Mouse (Mus musculus) MEL (cell line): ENCODE data around the gene Srebf2. TPM values are rescaled to one million over a fixed set of nuclear protein-coding genes. Genes with fewer than 3 reads are reported as not detected.

Experiments used
- DNase-seq: peaks from one replicate; pipeline ENCODE4 v3.0.0; 2011; ENCODE audit warnings: low read depth, low spot score
- H3K27ac ChIP-seq: 2 replicates; pipeline ENCODE4 v1.5.1; 2012; ENCODE audit warnings: low read depth, mild to moderate bottlenecking, control low read depth, low read length, moderate library complexity; ENCODE audit not compliant: control insufficient read depth
- H3K27me3 ChIP-seq, 2 experiments: fragments of 150-350 bp in 1 of 2; sonication (generic) in 1 of 2; 2 replicates each; pipeline ENCODE4 v1.6.1; 2012; ENCODE audit warnings: low read length in 2 of 2, mild to moderate bottlenecking in 2 of 2, improper control_type of control experiment in 1 of 2, moderate library complexity in 1 of 2; ENCODE audit not compliant: insufficient read depth in 2 of 2, control insufficient read depth in 1 of 2
- H3K36me3 ChIP-seq, 2 experiments: 2 replicates each; pipeline ENCODE4 v1.6.1; 2012 to 2014; ENCODE audit warnings: low read length in 2 of 2, improper control_type of control experiment in 1 of 2, inconsistent platforms in 1 of 2, mild to moderate bottlenecking in 1 of 2; ENCODE audit not compliant: insufficient read depth in 2 of 2, control insufficient read depth in 1 of 2
- H3K4me1 ChIP-seq, 2 experiments: fragments of 150-350 bp in 1 of 2; sonication (generic) in 1 of 2; 2 replicates each; pipeline ENCODE4 v1.6.1; 2012; ENCODE audit warnings: low read length in 2 of 2, improper control_type of control experiment in 1 of 2, mild to moderate bottlenecking in 1 of 2; ENCODE audit not compliant: insufficient read depth in 2 of 2, control insufficient read depth in 1 of 2
- H3K4me3 ChIP-seq, 2 experiments: fragments of 150-350 bp in 1 of 2; sonication (generic) in 1 of 2; 2 replicates each; pipeline ENCODE4 v1.5.1; 2012; ENCODE audit warnings: low read depth in 2 of 2, low read length in 2 of 2, mild to moderate bottlenecking in 2 of 2, moderate library complexity in 2 of 2, control low read depth in 1 of 2, improper control_type of control experiment in 1 of 2; ENCODE audit not compliant: control insufficient read depth in 1 of 2, insufficient read depth in 1 of 2
- H3K79me2 ChIP-seq: 2 replicates; pipeline ENCODE4 v1.6.1; 2012; ENCODE audit warnings: mild to moderate bottlenecking, low read length, moderate library complexity; ENCODE audit not compliant: control insufficient read depth, poor library complexity, insufficient read depth
- H3K9ac ChIP-seq: 2 replicates; pipeline ENCODE4 v1.6.1; 2012; ENCODE audit warnings: low read depth, mild to moderate bottlenecking, control low read depth, low read length, moderate library complexity; ENCODE audit not compliant: control insufficient read depth, poor library complexity, severe bottlenecking
- H3K9me3 ChIP-seq: fragments of 150-350 bp; sonication (generic); replicated peaks from 2 replicates; pipeline ENCODE4 v1.6.1; 2012; ENCODE audit warnings: mild to moderate bottlenecking, low read length, improper control_type of control experiment, moderate library complexity; ENCODE audit not compliant: insufficient read depth
- BHLHE40 ChIP-seq: IDR thresholded peaks from 2 replicates; pipeline ENCODE4 v1.6.1; 2012; ENCODE audit warnings: low read depth, mild to moderate bottlenecking, inconsistent platforms, low read length, improper control_type of control experiment, borderline replicate concordance
- CHD1 ChIP-seq: IDR thresholded peaks from 2 replicates; pipeline ENCODE4 v1.6.1; 2012; ENCODE audit warnings: low read depth, mild to moderate bottlenecking, inconsistent platforms, low read length, improper control_type of control experiment
- CTCF ChIP-seq, 3 experiments: IDR thresholded peaks in 2 of 3; conservative IDR thresholded peaks in 1 of 3; 2 replicates each; pipeline ENCODE4 v1.5.1; 2011 to 2012; ENCODE audit warnings: low read length in 3 of 3, low read depth in 2 of 3, mild to moderate bottlenecking in 2 of 3, improper control_type of control experiment in 1 of 3, inconsistent platforms in 1 of 3, mixed read lengths in 1 of 3, moderate library complexity in 1 of 3; ENCODE audit not compliant: control insufficient read depth in 1 of 3, insufficient read depth in 1 of 3, poor library complexity in 1 of 3, severe bottlenecking in 1 of 3
- E2F4 ChIP-seq: IDR thresholded peaks from 2 replicates; pipeline ENCODE4 v1.6.1; 2011; ENCODE audit warnings: low read depth, low read length, improper control_type of control experiment, borderline replicate concordance
- EP300 ChIP-seq, 2 experiments: IDR thresholded peaks; 2 replicates each; pipeline ENCODE4 v1.6.1; 2011; ENCODE audit warnings: improper control_type of control experiment in 2 of 2, low read length in 2 of 2, low read depth in 1 of 2, mild to moderate bottlenecking in 1 of 2
- GABPA ChIP-seq: IDR thresholded peaks from 2 replicates; pipeline ENCODE4 v1.6.1; 2012; ENCODE audit warnings: low read depth, mild to moderate bottlenecking, inconsistent platforms, low read length, improper control_type of control experiment, moderate library complexity
- GATA1 ChIP-seq: IDR thresholded peaks from 2 replicates; pipeline ENCODE4 v1.6.1; 2011; ENCODE audit warnings: low read depth, low read length, improper control_type of control experiment
- HCFC1 ChIP-seq: IDR thresholded peaks from 2 replicates; pipeline ENCODE4 v1.6.1; 2012; ENCODE audit warnings: low read depth, mild to moderate bottlenecking, inconsistent platforms, low read length, improper control_type of control experiment, moderate library complexity
- KAT2A ChIP-seq: conservative IDR thresholded peaks from 2 replicates; pipeline ENCODE4 v1.6.1; 2012; ENCODE audit warnings: low read depth, low read length, improper control_type of control experiment, inconsistent platforms
- MAFK ChIP-seq: IDR thresholded peaks from 2 replicates; pipeline ENCODE4 v1.6.1; 2011; ENCODE audit warnings: low read depth, mild to moderate bottlenecking, low read length, improper control_type of control experiment, borderline replicate concordance
- MAX ChIP-seq: IDR thresholded peaks from 2 replicates; pipeline ENCODE4 v1.6.1; 2011; ENCODE audit warnings: low read length, improper control_type of control experiment
- MAZ ChIP-seq: IDR thresholded peaks from 2 replicates; pipeline ENCODE4 v1.6.1; 2012; ENCODE audit warnings: low read depth, mild to moderate bottlenecking, inconsistent platforms, low read length, improper control_type of control experiment
- MEF2A ChIP-seq: IDR thresholded peaks from 2 replicates; pipeline ENCODE4 v1.6.1; 2014; ENCODE audit warnings: low read depth, mild to moderate bottlenecking, inconsistent platforms, low read length, improper control_type of control experiment; ENCODE audit not compliant: poor library complexity, insufficient replicate concordance, severe bottlenecking; ENCODE audit errors: extremely low read depth
- MXI1 ChIP-seq: IDR thresholded peaks from 2 replicates; pipeline ENCODE4 v1.6.1; 2011; ENCODE audit warnings: mild to moderate bottlenecking, low read depth, low read length, improper control_type of control experiment
- POLR2A ChIP-seq, 2 experiments: IDR thresholded peaks; 2 replicates each; pipeline ENCODE4 v1.6.1; 2011 to 2012; ENCODE audit warnings: low read length in 2 of 2, mild to moderate bottlenecking in 2 of 2, control low read depth in 1 of 2, improper control_type of control experiment in 1 of 2, low read depth in 1 of 2, moderate library complexity in 1 of 2; ENCODE audit not compliant: control insufficient read depth in 1 of 2, insufficient read depth in 1 of 2, poor library complexity in 1 of 2
- POLR2AphosphoS2 ChIP-seq: IDR thresholded peaks from 2 replicates; pipeline ENCODE4 v1.6.1; 2011; ENCODE audit warnings: low read length, improper control_type of control experiment
- POLR2AphosphoS5 ChIP-seq: IDR thresholded peaks from 2 replicates; pipeline ENCODE4 v1.6.1; 2012; ENCODE audit warnings: low read depth, borderline replicate concordance, mild to moderate bottlenecking, inconsistent platforms, low read length, moderate library complexity, mixed read lengths
- RAD21 ChIP-seq: IDR thresholded peaks from 2 replicates; pipeline ENCODE4 v1.6.1; 2011; ENCODE audit warnings: mild to moderate bottlenecking, low read depth, low read length, improper control_type of control experiment
- RCOR1 ChIP-seq: IDR thresholded peaks from 2 replicates; pipeline ENCODE4 v1.6.1; 2012; ENCODE audit warnings: low read depth, mild to moderate bottlenecking, inconsistent platforms, low read length, improper control_type of control experiment
- SIN3A ChIP-seq: IDR thresholded peaks from 2 replicates; pipeline ENCODE4 v1.6.1; 2012; ENCODE audit warnings: low read length, improper control_type of control experiment, inconsistent platforms
- SMC3 ChIP-seq: IDR thresholded peaks from 2 replicates; pipeline ENCODE4 v1.6.1; 2011; ENCODE audit warnings: low read depth, low read length, improper control_type of control experiment
- TAL1 ChIP-seq: IDR thresholded peaks from 2 replicates; pipeline ENCODE4 v1.6.1; 2012; ENCODE audit warnings: mild to moderate bottlenecking, inconsistent platforms, low read length, moderate library complexity, mixed read lengths
- TBP ChIP-seq: IDR thresholded peaks from 2 replicates; pipeline ENCODE4 v1.8.0; 2011; ENCODE audit warnings: low read depth, low read length, improper control_type of control experiment
- TCF12 ChIP-seq: IDR thresholded peaks from 2 replicates; pipeline ENCODE4 v1.6.1; 2014; ENCODE audit warnings: low read depth, mild to moderate bottlenecking, inconsistent platforms, low read length, improper control_type of control experiment, moderate library complexity
- USF2 ChIP-seq, 2 experiments: IDR thresholded peaks; 2 replicates each; pipeline ENCODE4 v1.6.1; 2011 to 2012; ENCODE audit warnings: improper control_type of control experiment in 2 of 2, low read length in 2 of 2, borderline replicate concordance in 1 of 2, inconsistent platforms in 1 of 2, low read depth in 1 of 2, mild to moderate bottlenecking in 1 of 2; ENCODE audit not compliant: insufficient read depth in 1 of 2
- ZKSCAN1 ChIP-seq: IDR thresholded peaks from 2 replicates; pipeline ENCODE4 v1.6.1; 2012; ENCODE audit warnings: low read depth, mild to moderate bottlenecking, inconsistent platforms, low read length, improper control_type of control experiment, moderate library complexity
- ZMIZ1 ChIP-seq: IDR thresholded peaks from 2 replicates; pipeline ENCODE4 v1.6.1; 2012; ENCODE audit warnings: low read depth, mild to moderate bottlenecking, inconsistent platforms, low read length, improper control_type of control experiment, moderate library complexity
- ZNF384 ChIP-seq: IDR thresholded peaks from 2 replicates; pipeline ENCODE4 v1.6.1; 2012; ENCODE audit warnings: low read depth, mild to moderate bottlenecking, inconsistent platforms, low read length, improper control_type of control experiment
- polyA plus RNA-seq, 2 experiments: library from polyadenylated mRNA; stranded (reverse) in 1 of 2; unstranded in 1 of 2; fragments of >175 nt in 1 of 2; fragments of >200 nt in 1 of 2; gene quantifications; 2 replicates each; pipeline versions ENCODE4 v1.2.1 to v1.2.4; 2012; ENCODE audit warnings: low replicate concordance in 2 of 2, low read depth in 1 of 2; ENCODE audit not compliant: insufficient read length in 2 of 2, insufficient read depth in 1 of 2, missing spikeins in 1 of 2
- total RNA-seq: library from RNA; depleted of rRNA; stranded (reverse); fragments of 300-350 nt; gene quantifications from 2 replicates; pipeline ENCODE4 v1.2.3, GENCODE M21; 2012

Gene Srebf2
- total and polyA plus RNA-seq, 3 experiments, result 40.5 to 161 TPM; not detected in 1

- H3K9ac ChIP-seq, result peak overlapping the region; percentile 22; the same call in 1 of the 2 replicates
- peaks cover 0 to 14% of the 10 kb centered on the region in 2 experiments; a peak in 3 of 4 replicates for H3K36me3 ChIP-seq
- H3K4me1 ChIP-seq, result peaks cover 9 to 18% of the 10 kb centered on the region in 2 experiments
- H3K79me2 ChIP-seq, result peaks cover 19% of the 10 kb centered on the region
- H3K9me3 ChIP-seq, result no peaks in the 10 kb centered on the region
- no peak for TF ChIP-seq CHD1
- no peak for TF ChIP-seq TCF12
- 0 out of 2 replicates have a peak, but pooled peaks have one; percentile 25 for TF ChIP-seq GATA1
- 0 out of 2 replicates have a peak, but pooled peaks have one; percentile 8 for TF ChIP-seq MXI1
- TF ChIP-seq BHLHE40, result no peak
- DNase-seq, result peak; percentile 56
- peak overlapping the region; percentile 45 for H3K27ac ChIP-seq
- no peak overlapping the region for H3K4me3 ChIP-seq
- no peaks in the 10 kb centered on the region for H3K27me3 ChIP-seq
Observed at GRCm38 (mm10) chr15:82164496-82164895, 17.5 kb downstream of the Srebf2 start.

DNA sequence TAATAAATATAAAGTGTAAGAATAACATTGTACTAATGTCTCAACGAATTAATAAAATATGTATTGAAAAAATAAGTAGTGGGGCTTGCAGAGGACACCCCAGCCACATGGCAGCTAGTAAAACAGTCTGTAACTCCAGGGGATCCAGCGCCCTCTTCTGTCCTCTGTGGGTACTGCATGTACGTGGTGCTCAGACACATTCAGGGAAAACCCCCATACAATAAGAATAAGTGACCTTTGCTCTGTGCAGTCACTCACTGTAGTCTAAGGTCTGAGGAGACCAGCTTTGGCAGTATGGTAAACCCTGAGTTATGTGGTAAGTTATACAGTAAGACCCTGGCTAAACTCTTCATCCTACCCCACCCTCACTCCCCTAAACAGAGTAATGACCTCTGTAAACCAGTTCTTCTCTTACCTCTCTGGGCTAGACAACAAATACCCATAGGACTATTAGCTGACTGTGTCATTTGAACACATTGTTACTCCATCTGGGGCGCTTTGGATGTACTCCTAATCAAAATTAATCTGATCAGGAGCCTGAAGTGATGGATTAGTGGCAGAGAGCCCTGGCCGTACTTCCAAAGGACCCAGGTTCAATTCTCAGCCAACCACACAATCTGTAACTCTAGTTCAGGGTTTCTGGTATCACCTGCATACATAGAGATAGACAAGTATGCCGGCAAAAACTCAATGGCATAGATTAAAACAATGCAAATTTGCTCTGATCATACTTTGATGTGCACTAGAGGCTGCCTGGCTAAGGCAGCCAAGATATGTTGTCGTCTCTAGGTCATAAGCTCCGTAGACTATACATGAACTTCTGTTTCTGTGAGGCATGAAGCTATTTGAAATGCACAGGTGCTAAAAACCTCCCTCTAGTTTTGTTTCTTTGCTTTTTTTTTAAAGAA is 18.6 kb downstream of the Srebf2 start:
- Histone ChIP-seq H3K36me3 (peaks cover 1 to 14% of the 10 kb centered on the region in 2 experiments), H3K27ac (no peak overlapping the region)
- TF ChIP-seq CTCF (IDR thresholded peaks at IDR 0.05 in 2 of 3, conservative IDR thresholded peaks at IDR 0.05 in 1 of 3; ENCODE audit: control insufficient read depth in 1 of 3, insufficient read depth in 1 of 3, low read depth in 2 of 3, low read length in 3 of 3, poor library complexity in 1 of 3, severe bottlenecking in 1 of 3) (peak; percentile 80 to 97 (median 82)), MXI1 (peak; percentile 74), MAX (peak; percentile 48; the same call in 1 of the 2 replicates), ZNF384 (no peak), HCFC1 (no peak), ZKSCAN1 (no peak), POLR2AphosphoS5 (no peak), GABPA (no peak), BHLHE40 (0 out of 2 replicates have a peak, but pooled peaks have one; percentile 6), MEF2A (no peak), MAZ (no peak), KAT2A (no peak), RAD21 (peak; percentile 65), CHD1 (no peak), TAL1 (no peak), MAFK (no peak), GATA1 (no peak), POLR2AphosphoS2 (no peak), SMC3 (peak; percentile 75), RCOR1 (no peak), TBP (no peak), POLR2A (IDR thresholded peaks at IDR 0.05; ENCODE audit: control insufficient read depth in 1 of 2, insufficient read depth in 1 of 2, low read depth in 1 of 2, low read length in 2 of 2, poor library complexity in 1 of 2) (no peak), TCF12 (no peak), E2F4 (no peak), SIN3A (no peak; the same call in 1 of the 2 replicates), EP300 (IDR thresholded peaks at IDR 0.05; ENCODE audit: low read depth in 1 of 2, low read length in 2 of 2) (no peak), ZMIZ1 (no peak), USF2 (IDR thresholded peaks at IDR 0.05; ENCODE audit: borderline replicate concordance in 1 of 2, insufficient read depth in 1 of 2, low read depth in 1 of 2, low read length in 2 of 2) (no peak)

More for the DNA sequence above, 18.6 kb downstream of the Srebf2 start:
- no peaks in the 10 kb centered on the region for H3K27me3 ChIP-seq
- no peak overlapping the region for H3K4me3 ChIP-seq
- no peak overlapping the region for H3K9ac ChIP-seq
- peaks cover 19% of the 10 kb centered on the region for H3K79me2 ChIP-seq
- H3K4me1 ChIP-seq, result peaks cover 9 to 18% of the 10 kb centered on the region in 2 experiments
- peak; percentile 82 for DNase-seq
- no peaks in the 10 kb centered on the region for H3K9me3 ChIP-seq
